Mouse (Mus musculus): Measurements from ENCODE around the gene Kpna7. TPM values are rescaled to one million over a fixed set of nuclear protein-coding genes. Genes with fewer than 3 reads are reported as not detected.

Gene Kpna7
- polyA plus RNA-seq, 1 experiment from 2014 or later, result not detected

- no peaks in the 10 kb centered on the region for H3K36me3 ChIP-seq
- H3K4me2 ChIP-seq, result no peak overlapping the region
- no peaks in the 10 kb centered on the region for H3K27me3 ChIP-seq (replicated peaks)
- WGBS, result 86% methylated on average over 7 of the region's 7 CpGs
- peaks cover 34% of the 10 kb centered on the region for H3K4me1 ChIP-seq
- no peak overlapping the region for H3K4me3 ChIP-seq (replicated peaks)
- no peaks in the 10 kb centered on the region for H3K9me3 ChIP-seq (replicated peaks)
- no peak overlapping the region for H3K9ac ChIP-seq (replicated peaks)
- H3K27ac ChIP-seq (replicated peaks), result no peak overlapping the region
- no peak for ATAC-seq (ENCODE audit: low FRiP score)
These were observed 129.4 kb downstream of the Kpna7 start for GRCm38 (mm10) chr5:144954432-144954831.

- no peaks in the 10 kb centered on the region for H3K9me3 ChIP-seq (replicated peaks)
- H3K4me3 ChIP-seq (replicated peaks), result no peak overlapping the region
- ATAC-seq (ENCODE audit: low FRiP score), result no peak
- H3K36me3 ChIP-seq, result no peaks in the 10 kb centered on the region
- no peaks in the 10 kb centered on the region for H3K27me3 ChIP-seq (replicated peaks)
- no peak overlapping the region for H3K9ac ChIP-seq (replicated peaks)
- 59% methylated on average over 2 of the region's 2 CpGs for WGBS
- no peak overlapping the region for H3K4me2 ChIP-seq
- peaks cover 38% of the 10 kb centered on the region for H3K4me1 ChIP-seq
- no peak overlapping the region for H3K27ac ChIP-seq (replicated peaks)
These were observed 131.2 kb downstream of the Kpna7 start for GRCm38 (mm10) chr5:144952592-144952991.

GRCm38 (mm10) chr5:144950428-144951051, 133.3 kb downstream of the Kpna7 start:
- WGBS, result 95% methylated on average over 5 of the region's 5 CpGs
- no peaks in the 10 kb centered on the region for H3K36me3 ChIP-seq
- ATAC-seq (ENCODE audit: low FRiP score), result no peak
- H3K9me3 ChIP-seq (replicated peaks), result no peaks in the 10 kb centered on the region
- H3K27me3 ChIP-seq (replicated peaks), result no peaks in the 10 kb centered on the region
- no peak overlapping the region for H3K27ac ChIP-seq (replicated peaks)
- H3K9ac ChIP-seq (replicated peaks), result no peak overlapping the region
- peaks cover 46% of the 10 kb centered on the region for H3K4me1 ChIP-seq
- no peak overlapping the region for H3K4me3 ChIP-seq (replicated peaks)
- H3K4me2 ChIP-seq, result no peak overlapping the region

GRCm38 (mm10) chr5:144949856-144950255, 134.0 kb downstream of the Kpna7 start:
- H3K27me3 ChIP-seq (replicated peaks), result no peaks in the 10 kb centered on the region
- peaks cover 48% of the 10 kb centered on the region for H3K4me1 ChIP-seq
- no peak for ATAC-seq (ENCODE audit: low FRiP score)
- no peaks in the 10 kb centered on the region for H3K36me3 ChIP-seq
- H3K4me2 ChIP-seq, result no peak overlapping the region
- H3K9ac ChIP-seq (replicated peaks), result no peak overlapping the region
- H3K4me3 ChIP-seq (replicated peaks), result no peak overlapping the region
- no peak overlapping the region for H3K27ac ChIP-seq (replicated peaks)
- 89% methylated on average over 4 of the region's 4 CpGs for WGBS
- no peaks in the 10 kb centered on the region for H3K9me3 ChIP-seq (replicated peaks)

- H3K9ac ChIP-seq (replicated peaks), result no peak overlapping the region
- no peaks in the 10 kb centered on the region for H3K36me3 ChIP-seq
- 74% methylated on average over 11 of the region's 11 CpGs for WGBS
- H3K9me3 ChIP-seq (replicated peaks), result no peaks in the 10 kb centered on the region
- no peaks in the 10 kb centered on the region for H3K27me3 ChIP-seq (replicated peaks)
- H3K4me3 ChIP-seq (replicated peaks), result no peak overlapping the region
- H3K27ac ChIP-seq (replicated peaks), result no peak overlapping the region
- H3K4me1 ChIP-seq, result peaks cover 35% of the 10 kb centered on the region
- H3K4me2 ChIP-seq, result no peak overlapping the region
- no peak for ATAC-seq (ENCODE audit: low FRiP score)
These were observed 135.4 kb downstream of the Kpna7 start for GRCm38 (mm10) chr5:144948422-144948821.

- ATAC-seq (ENCODE audit: low FRiP score), result no peak
- Histone ChIP-seq H3K9ac (replicated peaks) (no peak overlapping the region), H3K4me2 (no peak overlapping the region), H3K9me3 (replicated peaks) (no peaks in the 10 kb centered on the region), H3K36me3 (no peaks in the 10 kb centered on the region), H3K27ac (replicated peaks) (no peak overlapping the region), H3K4me3 (replicated peaks) (no peak overlapping the region), H3K27me3 (replicated peaks) (no peaks in the 10 kb centered on the region), H3K4me1 (peaks cover 31% of the 10 kb centered on the region)
- 74% methylated on average over 1 of the region's 1 CpGs for WGBS
These were observed 135.8 kb downstream of the Kpna7 start for GRCm38 (mm10) chr5:144948002-144948401.

- no peak overlapping the region for H3K27ac ChIP-seq (replicated peaks)
- no peak overlapping the region for H3K4me3 ChIP-seq (replicated peaks)
- H3K9ac ChIP-seq (replicated peaks), result no peak overlapping the region
- H3K4me2 ChIP-seq, result no peak overlapping the region
- ATAC-seq (ENCODE audit: low FRiP score), result no peak
- no peaks in the 10 kb centered on the region for H3K36me3 ChIP-seq
- 67% methylated on average over 4 of the region's 4 CpGs for WGBS
- H3K27me3 ChIP-seq (replicated peaks), result no peaks in the 10 kb centered on the region
- no peaks in the 10 kb centered on the region for H3K9me3 ChIP-seq (replicated peaks)
- H3K4me1 ChIP-seq, result peaks cover 43% of the 10 kb centered on the region
These were observed 137.8 kb downstream of the Kpna7 start for GRCm38 (mm10) chr5:144946032-144946431.

GRCm38 (mm10) chr5:144944932-144945331, 138.9 kb downstream of the Kpna7 start:
- Histone ChIP-seq H3K27me3 (replicated peaks) (no peaks in the 10 kb centered on the region), H3K4me1 (peaks cover 54% of the 10 kb centered on the region), H3K9me3 (replicated peaks) (no peaks in the 10 kb centered on the region), H3K9ac (replicated peaks) (no peak overlapping the region), H3K4me3 (replicated peaks) (no peak overlapping the region), H3K27ac (replicated peaks) (no peak overlapping the region), H3K36me3 (no peaks in the 10 kb centered on the region), H3K4me2 (no peak overlapping the region)
- 93% methylated on average over 7 of the region's 7 CpGs for WGBS
- no peak for ATAC-seq (ENCODE audit: low FRiP score)

GRCm38 (mm10) chr5:144944370-144944769, 139.5 kb downstream of the Kpna7 start:
- WGBS, result 79% methylated on average over 4 of the region's 4 CpGs
- no peak for ATAC-seq (ENCODE audit: low FRiP score)

GRCm38 (mm10) chr5:144943346-144943745, 140.5 kb downstream of the Kpna7 start:
- no peak overlapping the region for H3K4me2 ChIP-seq
- no peak for ATAC-seq (ENCODE audit: low FRiP score)
- H3K9me3 ChIP-seq (replicated peaks), result no peaks in the 10 kb centered on the region
- no peak overlapping the region for H3K27ac ChIP-seq (replicated peaks)
- no peaks in the 10 kb centered on the region for H3K36me3 ChIP-seq
- H3K27me3 ChIP-seq (replicated peaks), result no peaks in the 10 kb centered on the region
- no peak overlapping the region for H3K4me3 ChIP-seq (replicated peaks)
- H3K9ac ChIP-seq (replicated peaks), result no peak overlapping the region
- 90% methylated on average over 6 of the region's 6 CpGs for WGBS
- H3K4me1 ChIP-seq, result peaks cover 44% of the 10 kb centered on the region

More at GRCm38 (mm10) chr5:144944370-144944769, 139.5 kb downstream of the Kpna7 start:
- Histone ChIP-seq H3K27me3 (replicated peaks) (no peaks in the 10 kb centered on the region), H3K9ac (replicated peaks) (no peak overlapping the region), H3K4me2 (no peak overlapping the region), H3K4me1 (peaks cover 50% of the 10 kb centered on the region), H3K9me3 (replicated peaks) (no peaks in the 10 kb centered on the region), H3K4me3 (replicated peaks) (no peak overlapping the region), H3K27ac (replicated peaks) (no peak overlapping the region), H3K36me3 (no peaks in the 10 kb centered on the region)

GRCm38 (mm10) chr5:144942431-144942830, 141.4 kb downstream of the Kpna7 start:
- H3K9ac ChIP-seq (replicated peaks), result no peak overlapping the region
- 78% methylated on average over 9 of the region's 9 CpGs for WGBS
- no peaks in the 10 kb centered on the region for H3K27me3 ChIP-seq (replicated peaks)
- no peak overlapping the region for H3K4me3 ChIP-seq (replicated peaks)
- no peak for ATAC-seq (ENCODE audit: low FRiP score)
- no peaks in the 10 kb centered on the region for H3K36me3 ChIP-seq
- no peak overlapping the region for H3K4me2 ChIP-seq
- no peak overlapping the region for H3K27ac ChIP-seq (replicated peaks)
- peaks cover 40% of the 10 kb centered on the region for H3K4me1 ChIP-seq
- no peaks in the 10 kb centered on the region for H3K9me3 ChIP-seq (replicated peaks)

- Histone ChIP-seq H3K4me3 (replicated peaks) (no peak overlapping the region), H3K27ac (replicated peaks) (peak overlapping the region; percentile 45), H3K36me3 (no peaks in the 10 kb centered on the region), H3K4me1 (peaks cover 43% of the 10 kb centered on the region), H3K9me3 (replicated peaks) (no peaks in the 10 kb centered on the region), H3K9ac (replicated peaks) (no peak overlapping the region), H3K27me3 (replicated peaks) (no peaks in the 10 kb centered on the region), H3K4me2 (no peak overlapping the region)
- WGBS, result 51% methylated on average over 3 of the region's 3 CpGs
- ATAC-seq (ENCODE audit: low FRiP score), result peak; percentile 33; the same call in 1 of the 2 replicates
These were observed 142.9 kb downstream of the Kpna7 start for GRCm38 (mm10) chr5:144940904-144941303.

Measured in neural tube, embryonic 15.5 days (tissue).